ENCODE assay signal across 21 mouse cellular contexts in genomic region chr3:121217011-121217410, GRCm38 (mm10). TPM values are rescaled to one million over a fixed set of nuclear protein-coding genes. Genes with fewer than 3 reads are reported as not detected.
DNase-seq lines count a peak whose midpoint lies in the region; TF ChIP-seq lines count a peak whose summit lies in the region.
"Had no signal": no experiment of that assay in that cellular context is flagged by ENCODE, and none has a peak within 500 bp of the region (broad histone marks: within the 10 kb centered on the region; RNA-seq: fewer than 3 reads in every experiment).

No protein-coding gene starts in this region.

- DNase-seq in adrenal gland, adult 2 months, result peak; percentile 68
- DNase-seq in adrenal gland, postnatal 25 days, result no peak
- DNase-seq in gastrocnemius, adult 2 months, result no peak
- DNase-seq in gastrocnemius, adult 8-10 months (ENCODE audit: low spot score in 2 of 2), result no peak
- DNase-seq in adrenal gland, postnatal 10 days, result peak; percentile 39
- DNase-seq in adrenal gland, postnatal 36 days, result peak; percentile 55 to 56
- DNase-seq in left cerebral cortex, postnatal 36 days (ENCODE audit: low spot score in 2 of 2), result no peak
- DNase-seq in B cell, adult 2 months, result no peak
- DNase-seq: cerebellum, adult 11 months; cerebellum, adult 18-20 months; cerebellum, adult 8-10 months; cerebellum, adult 9-11 months; cerebellum, postnatal 14 days; cerebellum, postnatal 36 days; embryo, embryonic 11 days; gastrocnemius, postnatal 10 days had no signal

- no peak for TF ChIP-seq CTCF in gastrocnemius, adult 2 months (IDR thresholded peaks at IDR 0.05)

- peak overlapping the region; percentile 84 for H3K27ac ChIP-seq in gastrocnemius, adult 2 months
- H3K27ac ChIP-seq: embryonic facial prominence, embryonic 13.5 days; embryonic facial prominence, embryonic 15.5 days; forebrain, embryonic 10.5 days; forebrain, embryonic 12.5 days had no signal

- intact Hi-C loops in gastrocnemius, adult 2 months (cut with DNase I), result loop anchor here (5.0 kb wide), 1 partner anchor 40 kb away; no protein-coding TSS in a partner anchor
- intact Hi-C loops in left cerebral cortex, postnatal 36 days (cut with DNase I), result no loop called here

- no peak overlapping the region for H3K4me3 ChIP-seq in gastrocnemius, adult 2 months
- H3K4me3 ChIP-seq: embryonic facial prominence, embryonic 13.5 days; embryonic facial prominence, embryonic 15.5 days; erythroblast, embryonic 14.5 days; forebrain, embryonic 10.5 days; forebrain, embryonic 12.5 days had no signal

RNA-seq across cellular contexts. Expression of gene Rwdd3, which starts 45.5 kb away (rescaled TPM):
- 10 to 100 TPM in 1 of 2 experiments, 1 to 10 TPM in 1; 8.9 to 11.4 TPM for total RNA-seq in adrenal gland, adult 2 months (2021)
- 1.1 and 1.3 TPM in 2 replicates for polyA plus RNA-seq in adrenal gland, adult 2 months (2012; rRNA removed)
- total RNA-seq in adrenal gland, postnatal 25 days (2021), result 10.3 and 17.9 TPM in 2 replicates
- 1 to 10 TPM; 2.0 to 2.5 TPM for total RNA-seq in gastrocnemius, adult 2 months (2021)
- total RNA-seq in gastrocnemius, adult 8-10 months (2022), result 1 to 10 TPM; 1.8 to 4.5 (median 3.1) TPM
- 10 to 100 TPM; 12.4 to 16.8 TPM for total RNA-seq in adrenal gland, postnatal 10 days (2021)
- total RNA-seq in adrenal gland, postnatal 36 days (2021), result 10 to 100 TPM in 1 of 2 experiments, 1 to 10 TPM in 1; 6.7 to 13.0 TPM
- total RNA-seq in left cerebral cortex, postnatal 36 days (2021), result 10 to 100 TPM; 11.7 to 14.9 TPM

Comparison
In these comparisons a context has a peak if more than half of its experiments do, and no peak if none do; other contexts are left out.
1. DNase-seq: peak in adrenal gland, adult 2 months (single experiment), adrenal gland, postnatal 10 days (single experiment) and adrenal gland, postnatal 36 days (2 of 2); none in adrenal gland, postnatal 25 days (single experiment), gastrocnemius, adult 2 months (single experiment), gastrocnemius, adult 8-10 months (0 of 2), left cerebral cortex, postnatal 36 days (0 of 2) and B cell, adult 2 months (0 of 2).